Mouse (Mus musculus): ENCODE data around the gene Ankrd13d. TPM values are rescaled to one million over a fixed set of nuclear protein-coding genes. Genes with fewer than 3 reads are reported as not detected.
A peak's percentile ranks its signal among the peaks of the same experiment; 100 is the strongest.

Ankrd13d gene
- polyA plus RNA-seq, 1 experiment, result 76.1 TPM

GRCm38 (mm10) chr19:4231253-4232185, 51.4 kb downstream of the Ankrd13d start, which contains the start of gene Pold4:
Gene Pold4, plus strand, starts transcription at chr19:4231899.
- peaks cover 5% of the 10 kb centered on the region for H3K4me1 ChIP-seq (ENCODE audit: control insufficient read depth, insufficient read depth, low read length)
- TF ChIP-seq POLR2A (IDR thresholded peaks at IDR 0.05; ENCODE audit: extremely low read depth, insufficient read depth, low read length) (peak; percentile 94), CTCF (IDR thresholded peaks at IDR 0.05; ENCODE audit: extremely low read depth, insufficient read depth, low read length) (no peak)
- peak within 1 kb of the TSS; percentile 88 for H3K27ac ChIP-seq (ENCODE audit: insufficient read depth, low read length)
- peak within 1 kb of the TSS; percentile 45 for H3K4me3 ChIP-seq (ENCODE audit: insufficient read depth, low read length)

GRCm38 (mm10) chr19:4230415-4230814, 52.5 kb downstream of the Ankrd13d start:
- H3K27ac ChIP-seq (ENCODE audit: insufficient read depth, low read length), result peak overlapping the region; percentile 8
- peaks cover 5% of the 10 kb centered on the region for H3K4me1 ChIP-seq (ENCODE audit: control insufficient read depth, insufficient read depth, low read length)
- no peak overlapping the region for H3K4me3 ChIP-seq (ENCODE audit: insufficient read depth, low read length)
- no peak for TF ChIP-seq CTCF (IDR thresholded peaks at IDR 0.05; ENCODE audit: extremely low read depth, insufficient read depth, low read length)
- TF ChIP-seq POLR2A (IDR thresholded peaks at IDR 0.05; ENCODE audit: extremely low read depth, insufficient read depth, low read length), result no peak

GRCm38 (mm10) chr19:4229451-4230076, 53.4 kb downstream of the Ankrd13d start:
- TF ChIP-seq POLR2A (IDR thresholded peaks at IDR 0.05; ENCODE audit: extremely low read depth, insufficient read depth, low read length) (no peak), CTCF (IDR thresholded peaks at IDR 0.05; ENCODE audit: extremely low read depth, insufficient read depth, low read length) (no peak)
- H3K4me1 ChIP-seq (ENCODE audit: control insufficient read depth, insufficient read depth, low read length), result peaks cover 5% of the 10 kb centered on the region
- H3K4me3 ChIP-seq (ENCODE audit: insufficient read depth, low read length), result no peak overlapping the region
- H3K27ac ChIP-seq (ENCODE audit: insufficient read depth, low read length), result no peak overlapping the region

- TF ChIP-seq POLR2A (IDR thresholded peaks at IDR 0.05; ENCODE audit: extremely low read depth, insufficient read depth, low read length), result no peak
- no peak for TF ChIP-seq CTCF (IDR thresholded peaks at IDR 0.05; ENCODE audit: extremely low read depth, insufficient read depth, low read length)
- H3K4me3 ChIP-seq (ENCODE audit: insufficient read depth, low read length), result no peak overlapping the region
- H3K27ac ChIP-seq (ENCODE audit: insufficient read depth, low read length), result no peak overlapping the region
- peaks cover 5% of the 10 kb centered on the region for H3K4me1 ChIP-seq (ENCODE audit: control insufficient read depth, insufficient read depth, low read length)
Measured at GRCm38 (mm10) chr19:4228891-4229290, 54.0 kb downstream of the Ankrd13d start.

GRCm38 (mm10) chr19:4227894-4228678, 54.9 kb downstream of the Ankrd13d start:
- Histone ChIP-seq H3K4me1 (ENCODE audit: control insufficient read depth, insufficient read depth, low read length) (peaks cover 5% of the 10 kb centered on the region), H3K27ac (ENCODE audit: insufficient read depth, low read length) (no peak overlapping the region), H3K4me3 (ENCODE audit: insufficient read depth, low read length) (no peak overlapping the region)
- TF ChIP-seq POLR2A (IDR thresholded peaks at IDR 0.05; ENCODE audit: extremely low read depth, insufficient read depth, low read length) (no peak), CTCF (IDR thresholded peaks at IDR 0.05; ENCODE audit: extremely low read depth, insufficient read depth, low read length) (peak; percentile 94)

- Histone ChIP-seq H3K4me3 (ENCODE audit: insufficient read depth, low read length) (no peak overlapping the region), H3K27ac (ENCODE audit: insufficient read depth, low read length) (no peak overlapping the region), H3K4me1 (ENCODE audit: control insufficient read depth, insufficient read depth, low read length) (peaks cover 5% of the 10 kb centered on the region)
- no peak for TF ChIP-seq CTCF (IDR thresholded peaks at IDR 0.05; ENCODE audit: extremely low read depth, insufficient read depth, low read length)
- no peak for TF ChIP-seq POLR2A (IDR thresholded peaks at IDR 0.05; ENCODE audit: extremely low read depth, insufficient read depth, low read length)
Measured at GRCm38 (mm10) chr19:4227446-4227845, 55.5 kb downstream of the Ankrd13d start.

GRCm38 (mm10) chr19:4226779-4227178, 56.2 kb downstream of the Ankrd13d start:
- TF ChIP-seq CTCF (IDR thresholded peaks at IDR 0.05; ENCODE audit: extremely low read depth, insufficient read depth, low read length) (no peak), POLR2A (IDR thresholded peaks at IDR 0.05; ENCODE audit: extremely low read depth, insufficient read depth, low read length) (no peak)
- no peak overlapping the region for H3K4me3 ChIP-seq (ENCODE audit: insufficient read depth, low read length)

GRCm38 (mm10) chr19:4222165-4222564, 60.8 kb downstream of the Ankrd13d start:
- Histone ChIP-seq H3K4me1 (ENCODE audit: control insufficient read depth, insufficient read depth, low read length) (no peaks in the 10 kb centered on the region), H3K27ac (ENCODE audit: insufficient read depth, low read length) (no peak overlapping the region), H3K4me3 (ENCODE audit: insufficient read depth, low read length) (no peak overlapping the region)
- TF ChIP-seq CTCF (IDR thresholded peaks at IDR 0.05; ENCODE audit: extremely low read depth, insufficient read depth, low read length), result no peak
- TF ChIP-seq POLR2A (IDR thresholded peaks at IDR 0.05; ENCODE audit: extremely low read depth, insufficient read depth, low read length), result no peak

More at GRCm38 (mm10) chr19:4226779-4227178, 56.2 kb downstream of the Ankrd13d start:
- peaks cover 3% of the 10 kb centered on the region for H3K4me1 ChIP-seq (ENCODE audit: control insufficient read depth, insufficient read depth, low read length)
- H3K27ac ChIP-seq (ENCODE audit: insufficient read depth, low read length), result no peak overlapping the region
